Mouse (Mus musculus): ENCODE data around the gene Ezr. TPM values are rescaled to one million over a fixed set of nuclear protein-coding genes. Genes with fewer than 3 reads are reported as not detected.
"Not testable (repeated sequence)": the region's sequence is repeated elsewhere in the genome, so short reads cannot be mapped to it uniquely, and the experiment has no call there.

The Ezr gene
- polyA plus RNA-seq, 1 experiment: 664 TPM

DNA sequence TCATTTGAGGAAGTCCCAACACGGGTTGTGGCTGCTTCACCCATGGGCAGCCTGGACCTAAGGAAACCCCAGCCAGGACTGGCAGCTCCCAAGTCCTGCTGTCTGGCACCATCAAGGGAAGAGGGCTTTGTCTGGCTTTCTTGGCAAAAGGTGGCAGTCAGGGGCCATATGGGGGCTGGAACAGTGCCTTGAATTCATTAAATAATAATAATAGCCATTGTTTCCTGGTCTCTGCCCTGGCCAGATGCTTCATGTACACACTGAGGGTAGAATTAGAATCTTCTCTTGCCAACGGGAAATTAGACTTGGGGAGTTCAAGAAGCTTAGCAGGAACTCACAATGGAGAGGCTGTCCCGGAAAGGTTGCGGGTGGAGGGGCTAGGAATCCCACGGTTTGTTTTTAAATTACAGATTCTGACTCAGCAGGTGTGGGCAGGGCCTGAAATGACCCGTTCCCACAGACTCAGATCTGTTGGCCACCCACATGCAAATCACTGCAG lies 53.3 kb downstream of the Ezr start:
- H3K4me1 ChIP-seq (ENCODE audit: control insufficient read depth, insufficient read depth, low read length): peaks cover 3% of the 10 kb centered on the region

DNA sequence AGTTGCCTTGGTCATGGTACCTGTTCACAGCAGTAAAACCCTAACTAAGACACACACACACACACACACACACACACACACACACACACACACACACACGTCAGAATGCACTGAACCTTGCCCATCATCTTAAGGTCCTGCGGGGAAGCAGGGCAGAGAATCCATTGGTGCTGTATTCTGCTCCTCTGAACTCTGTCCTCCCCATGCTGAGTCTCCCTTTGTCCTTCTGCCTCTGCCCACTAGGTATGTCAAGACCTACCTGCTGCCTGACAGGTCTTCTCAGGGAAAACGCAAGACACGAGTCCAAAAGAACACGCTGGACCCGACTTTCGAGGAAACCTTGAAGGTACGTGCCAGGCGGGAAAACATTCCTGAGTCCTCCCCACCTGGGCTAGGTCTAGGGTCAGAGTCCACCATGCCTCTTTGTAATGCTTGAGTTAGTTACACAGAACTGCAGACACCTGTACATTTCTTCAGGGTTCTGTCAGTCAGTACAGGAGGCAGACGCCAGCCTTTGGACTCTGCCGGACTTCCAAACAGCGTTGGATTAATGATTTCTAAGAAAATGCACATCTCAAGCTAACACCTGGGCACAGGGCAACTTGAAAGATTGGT lies 54.5 kb downstream of the Ezr start:
- WGBS: 96% methylated on average over 12 of the region's 12 CpGs
- TF ChIP-seq POLR2A (IDR thresholded peaks at IDR 0.05; ENCODE audit: insufficient read depth, low read depth, low read length): no peak
- TF ChIP-seq CTCF (IDR thresholded peaks at IDR 0.05; ENCODE audit: insufficient read depth, low read depth, low read length): no peak

More for the DNA sequence above, 53.3 kb downstream of the Ezr start:
- no peak overlapping the region for H3K4me3 ChIP-seq (ENCODE audit: insufficient read depth, low read depth, low read length)
- WGBS: 15% methylated on average over 6 of the region's 6 CpGs
- no peak for TF ChIP-seq CTCF (IDR thresholded peaks at IDR 0.05; ENCODE audit: insufficient read depth, low read depth, low read length)
- TF ChIP-seq POLR2A (IDR thresholded peaks at IDR 0.05; ENCODE audit: insufficient read depth, low read depth, low read length): no peak
- H3K27ac ChIP-seq (ENCODE audit: insufficient read depth, low read depth, low read length): no peak overlapping the region

DNA sequence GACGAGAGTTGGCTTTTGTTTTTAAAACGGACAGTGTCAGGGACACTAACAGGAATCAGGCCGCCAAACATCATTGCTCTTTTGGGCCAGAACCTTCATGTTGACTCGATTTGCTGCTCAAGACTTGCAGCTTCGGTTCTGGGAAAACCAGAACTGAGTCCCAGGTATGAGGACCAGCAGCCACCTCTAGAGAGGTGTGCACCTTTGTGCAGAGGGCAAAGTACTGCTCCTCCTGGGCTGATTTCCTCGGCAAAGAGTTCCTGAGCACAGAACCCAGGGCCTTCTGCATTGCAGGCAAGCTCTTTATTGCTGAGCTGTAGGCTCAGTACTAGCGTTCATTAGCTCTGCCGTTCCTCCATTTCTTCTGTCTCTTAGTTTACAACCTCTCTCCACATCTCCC lies 68.6 kb downstream of the Ezr start:
- not testable (repeated sequence) for H3K4me3 ChIP-seq (ENCODE audit: insufficient read depth, low read depth, low read length); H3K4me1 ChIP-seq (ENCODE audit: control insufficient read depth, insufficient read depth, low read length); H3K27ac ChIP-seq (ENCODE audit: insufficient read depth, low read depth, low read length)
- WGBS: 84% methylated on average over 8 of the region's 8 CpGs

More for the DNA sequence above, 54.5 kb downstream of the Ezr start:
- Histone ChIP-seq H3K27ac (ENCODE audit: insufficient read depth, low read depth, low read length) (no peak overlapping the region), H3K4me1 (ENCODE audit: control insufficient read depth, insufficient read depth, low read length) (peaks cover 3% of the 10 kb centered on the region), H3K4me3 (ENCODE audit: insufficient read depth, low read depth, low read length) (no peak overlapping the region)

DNA sequence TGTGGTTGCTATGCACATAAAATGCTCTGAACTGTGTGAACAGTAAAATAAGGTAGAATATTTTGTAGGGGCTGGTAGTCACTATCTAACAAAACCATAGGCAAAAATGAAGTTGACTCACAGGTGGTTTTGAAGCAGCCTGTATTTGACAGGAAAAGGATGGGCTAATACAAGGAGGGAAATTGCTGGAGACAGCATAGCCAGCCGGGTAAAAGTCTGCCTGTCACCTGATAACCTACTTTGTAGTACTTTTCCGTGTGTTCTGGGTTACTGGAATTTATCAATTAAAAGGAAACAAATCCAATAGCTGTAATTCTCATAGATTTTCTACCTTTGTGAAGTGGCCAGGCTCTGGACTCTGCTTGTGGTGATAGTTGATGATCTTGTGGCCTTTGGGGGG lies 69.1 kb downstream of the Ezr start:
- H3K27ac ChIP-seq (ENCODE audit: insufficient read depth, low read depth, low read length); H3K4me1 ChIP-seq (ENCODE audit: control insufficient read depth, insufficient read depth, low read length); H3K4me3 ChIP-seq (ENCODE audit: insufficient read depth, low read depth, low read length): not testable (repeated sequence)
- WGBS: 89% methylated on average over 2 of the region's 2 CpGs

DNA sequence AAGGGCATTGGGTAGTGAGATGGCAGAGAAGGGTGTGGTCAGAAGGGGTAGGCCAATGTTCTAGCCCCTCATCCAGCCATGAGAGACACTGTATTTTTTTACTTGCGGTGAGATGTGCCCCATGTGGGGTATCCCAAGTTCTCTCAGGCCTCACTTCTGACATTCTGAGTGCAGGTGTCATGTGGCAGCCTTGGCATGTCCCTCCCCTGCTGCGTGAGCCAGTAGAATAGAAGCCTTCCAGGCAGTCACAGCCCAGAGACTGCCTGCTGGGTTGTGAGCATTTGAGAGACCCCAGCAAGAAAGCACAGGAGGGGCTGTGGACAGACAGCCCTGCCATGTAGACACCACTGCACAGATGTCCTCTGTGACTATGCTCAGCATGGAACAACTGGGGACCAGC lies 74.4 kb downstream of the Ezr start:
- H3K27ac ChIP-seq (ENCODE audit: insufficient read depth, low read depth, low read length); H3K4me3 ChIP-seq (ENCODE audit: insufficient read depth, low read depth, low read length); H3K4me1 ChIP-seq (ENCODE audit: control insufficient read depth, insufficient read depth, low read length): not testable (repeated sequence)
- WGBS: 88% methylated on average over 2 of the region's 2 CpGs

DNA sequence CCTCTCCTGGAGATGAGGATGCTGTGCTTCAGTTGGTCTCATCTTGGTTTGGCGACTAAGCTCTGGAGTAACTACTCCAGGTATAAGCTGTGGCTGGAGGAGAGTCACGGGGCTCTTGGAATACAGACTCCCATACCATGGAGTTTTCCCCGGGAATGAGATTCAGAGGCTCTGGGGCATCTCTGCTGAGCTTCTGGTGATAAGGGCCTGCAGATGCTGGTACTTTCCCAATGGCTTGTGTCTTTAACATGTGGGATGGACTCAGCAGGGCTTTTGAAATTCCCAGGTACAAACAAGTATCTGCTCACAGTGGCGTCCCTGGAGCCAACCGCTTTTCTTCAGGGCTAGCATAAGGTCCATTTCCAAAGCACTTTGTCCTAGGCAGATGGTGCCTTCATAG lies 75.2 kb downstream of the Ezr start:
- H3K4me3 ChIP-seq (ENCODE audit: insufficient read depth, low read depth, low read length); H3K4me1 ChIP-seq (ENCODE audit: control insufficient read depth, insufficient read depth, low read length); H3K27ac ChIP-seq (ENCODE audit: insufficient read depth, low read depth, low read length): not testable (repeated sequence)
- WGBS: 96% methylated on average over 5 of the region's 5 CpGs

DNA sequence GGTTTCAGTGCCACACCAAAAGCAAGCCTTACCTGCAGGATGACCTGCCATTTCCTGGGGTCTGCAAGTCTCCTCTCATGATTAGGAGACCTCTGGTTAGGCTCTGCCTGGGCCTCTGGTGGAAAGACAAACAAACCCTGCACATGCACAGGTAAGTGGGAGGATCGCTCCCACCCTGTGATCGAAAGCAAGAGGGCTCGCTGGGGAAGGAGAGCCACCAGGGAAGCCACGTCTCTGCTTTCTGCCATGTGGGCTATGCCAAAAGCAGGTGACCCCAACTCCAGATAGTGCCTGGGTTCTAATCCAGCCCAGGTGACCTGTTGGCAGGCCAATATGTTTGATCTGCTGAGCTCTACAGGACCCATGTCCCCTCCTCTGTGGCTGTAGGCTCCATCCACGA lies 76.1 kb downstream of the Ezr start:
- not testable (repeated sequence) for H3K27ac ChIP-seq (ENCODE audit: insufficient read depth, low read depth, low read length); H3K4me3 ChIP-seq (ENCODE audit: insufficient read depth, low read depth, low read length); H3K4me1 ChIP-seq (ENCODE audit: control insufficient read depth, insufficient read depth, low read length)
- WGBS: 92% methylated on average over 5 of the region's 5 CpGs

DNA sequence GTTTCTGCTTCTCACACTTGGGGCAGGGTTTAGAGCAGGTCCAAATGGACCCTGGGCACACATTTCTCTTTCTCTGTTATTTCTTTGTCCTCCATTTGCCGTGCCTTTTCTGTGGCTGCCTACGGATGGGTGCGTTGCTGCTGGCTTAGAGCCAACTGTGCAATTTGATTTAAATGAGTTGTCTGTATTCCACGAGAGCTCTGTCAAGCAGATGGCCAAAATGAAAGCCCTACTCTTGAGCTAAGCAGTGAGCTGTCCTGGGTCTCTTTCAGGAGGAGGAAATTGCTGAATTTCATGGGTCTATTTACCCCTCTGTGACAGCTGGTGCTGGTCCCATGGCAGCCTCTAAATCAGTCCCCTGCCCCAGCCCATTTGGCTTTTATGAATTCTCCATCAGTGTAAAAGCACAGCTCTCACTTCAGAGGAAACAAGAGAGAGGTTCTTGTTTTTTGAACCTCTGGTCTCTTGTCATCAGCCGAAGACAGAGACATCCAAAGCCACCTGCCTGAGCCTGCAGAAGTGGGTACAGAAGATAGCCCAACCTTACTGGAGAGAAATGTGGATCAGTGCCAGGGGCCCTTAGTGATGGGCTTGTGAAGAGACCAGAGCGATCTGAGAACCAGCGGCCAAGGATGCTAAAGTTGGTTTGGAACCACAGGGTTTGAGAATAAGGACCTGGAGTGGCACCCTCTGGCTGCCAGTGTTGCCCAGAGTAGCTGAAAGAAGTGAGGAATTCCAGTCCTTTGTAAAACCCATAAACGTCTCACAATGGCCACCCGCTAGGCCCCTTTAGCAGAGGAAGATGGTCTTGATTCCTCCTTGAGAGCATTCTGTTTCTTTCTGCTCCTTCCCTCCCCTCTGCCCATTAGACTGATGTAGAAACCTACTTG lies 79.0 kb downstream of the Ezr start:
- 41% methylated on average over 7 of the region's 9 CpGs for WGBS
- not testable (repeated sequence) for H3K4me1 ChIP-seq (ENCODE audit: control insufficient read depth, insufficient read depth, low read length); H3K4me3 ChIP-seq (ENCODE audit: insufficient read depth, low read depth, low read length); H3K27ac ChIP-seq (ENCODE audit: insufficient read depth, low read depth, low read length)

DNA sequence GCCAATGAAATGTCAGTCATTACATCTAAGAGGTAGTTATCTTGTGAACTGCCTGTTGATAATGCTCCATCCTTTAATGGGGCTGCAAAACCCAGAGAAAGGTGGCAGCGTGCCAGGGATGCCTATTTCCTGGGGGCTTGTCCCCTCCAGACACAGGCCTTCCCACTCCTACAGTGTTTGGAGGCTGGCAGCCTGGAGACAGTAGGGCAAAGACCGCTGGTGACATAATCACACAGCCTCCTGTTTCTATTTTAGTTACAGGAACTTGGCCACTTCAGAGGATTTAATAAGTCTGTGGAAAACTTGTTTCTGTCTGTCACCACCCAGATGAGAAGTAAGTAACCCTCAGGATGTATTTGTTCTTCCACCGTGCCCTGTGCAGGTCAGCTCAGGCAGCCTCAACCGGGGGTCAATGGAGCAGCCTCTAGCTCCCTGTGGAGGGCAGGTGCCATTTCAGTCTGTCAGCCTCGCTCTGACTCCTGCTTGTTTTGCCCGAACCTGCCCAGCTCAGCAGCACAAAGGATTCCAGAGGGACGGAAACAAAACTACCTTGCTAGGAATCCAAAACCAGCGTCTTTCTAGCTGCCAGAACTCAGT lies 79.9 kb downstream of the Ezr start:
- not testable (repeated sequence) for H3K4me3 ChIP-seq (ENCODE audit: insufficient read depth, low read depth, low read length); H3K4me1 ChIP-seq (ENCODE audit: control insufficient read depth, insufficient read depth, low read length); H3K27ac ChIP-seq (ENCODE audit: insufficient read depth, low read depth, low read length)
- WGBS: 29% methylated on average over 3 of the region's 8 CpGs

DNA sequence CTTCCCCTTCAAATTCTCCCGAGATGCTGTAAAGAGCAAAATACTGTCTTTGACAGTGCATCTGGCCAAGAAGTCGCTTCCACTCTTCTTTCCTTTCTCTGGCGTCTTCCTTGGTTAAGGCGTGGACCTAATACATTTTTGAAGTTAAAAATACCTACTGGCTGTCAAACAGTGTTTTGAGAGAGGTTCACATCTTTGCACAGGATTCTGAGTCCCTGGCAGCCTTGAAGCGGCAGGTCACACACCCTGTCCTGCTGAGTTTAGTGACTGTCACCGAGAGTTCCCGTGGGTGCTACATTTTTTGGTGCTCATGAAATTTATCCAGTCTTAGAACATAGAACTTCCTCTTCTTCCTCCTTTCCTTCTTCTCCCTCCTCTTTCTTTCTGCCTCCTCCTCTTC lies 82.5 kb downstream of the Ezr start:
- H3K27ac ChIP-seq (ENCODE audit: insufficient read depth, low read depth, low read length); H3K4me1 ChIP-seq (ENCODE audit: control insufficient read depth, insufficient read depth, low read length); H3K4me3 ChIP-seq (ENCODE audit: insufficient read depth, low read depth, low read length): not testable (repeated sequence)
- WGBS: 80% methylated on average over 4 of the region's 7 CpGs

DNA sequence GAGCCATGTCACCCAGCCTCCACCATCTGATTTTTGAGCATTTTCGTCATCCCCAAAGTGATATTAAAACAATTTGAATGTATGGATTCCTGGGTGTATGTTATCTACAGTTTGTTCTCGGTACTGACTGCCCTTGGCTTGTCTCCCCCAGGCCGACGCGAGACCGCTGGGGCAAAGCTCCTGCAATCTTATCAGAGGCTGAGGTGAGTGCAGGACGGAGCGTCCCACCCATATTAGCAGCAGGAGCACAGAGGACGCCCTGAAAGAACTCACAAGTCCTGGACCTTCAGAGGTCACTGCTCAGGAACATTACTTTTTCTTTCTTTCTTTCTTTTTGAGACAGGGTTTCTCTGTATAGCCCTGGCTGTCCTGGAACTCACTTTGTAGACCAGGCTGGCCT lies 83.1 kb downstream of the Ezr start:
- H3K27ac ChIP-seq (ENCODE audit: insufficient read depth, low read depth, low read length); H3K4me1 ChIP-seq (ENCODE audit: control insufficient read depth, insufficient read depth, low read length): not testable (repeated sequence)
- WGBS: 95% methylated on average over 8 of the region's 9 CpGs

DNA sequence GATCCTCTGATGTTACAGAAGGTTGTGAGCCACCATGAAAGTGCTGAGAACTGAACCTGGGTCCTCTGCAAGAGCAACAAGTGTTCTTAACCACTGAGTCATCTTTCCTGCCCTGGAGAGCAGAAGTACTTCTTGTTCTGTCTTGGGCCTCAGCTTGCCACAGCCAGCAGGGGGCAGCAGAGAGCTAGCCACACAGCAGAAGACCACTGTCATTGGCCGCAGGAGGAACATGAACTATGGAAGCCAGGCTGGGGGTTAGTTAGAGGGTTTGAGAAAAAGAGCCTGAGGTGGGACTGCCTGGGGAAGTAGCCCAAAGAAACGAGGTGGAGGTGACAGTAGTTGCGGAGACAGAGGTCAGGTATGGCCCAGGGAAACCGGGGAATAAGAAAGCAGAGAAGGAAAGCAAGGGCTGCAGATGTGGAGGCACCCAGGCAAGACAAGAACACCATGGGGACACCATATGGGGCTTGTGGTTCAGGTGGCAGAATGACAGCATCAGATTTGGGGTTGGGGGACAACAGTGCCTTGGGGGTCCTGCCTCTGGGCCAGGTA lies 85.3 kb downstream of the Ezr start:
- H3K27ac ChIP-seq (ENCODE audit: insufficient read depth, low read depth, low read length); H3K4me1 ChIP-seq (ENCODE audit: control insufficient read depth, insufficient read depth, low read length); H3K4me3 ChIP-seq (ENCODE audit: insufficient read depth, low read depth, low read length): not testable (repeated sequence)
- WGBS: 42% methylated on average over 3 of the region's 4 CpGs

More for the DNA sequence above, 83.1 kb downstream of the Ezr start:
- not testable (repeated sequence) for H3K4me3 ChIP-seq (ENCODE audit: insufficient read depth, low read depth, low read length)

DNA sequence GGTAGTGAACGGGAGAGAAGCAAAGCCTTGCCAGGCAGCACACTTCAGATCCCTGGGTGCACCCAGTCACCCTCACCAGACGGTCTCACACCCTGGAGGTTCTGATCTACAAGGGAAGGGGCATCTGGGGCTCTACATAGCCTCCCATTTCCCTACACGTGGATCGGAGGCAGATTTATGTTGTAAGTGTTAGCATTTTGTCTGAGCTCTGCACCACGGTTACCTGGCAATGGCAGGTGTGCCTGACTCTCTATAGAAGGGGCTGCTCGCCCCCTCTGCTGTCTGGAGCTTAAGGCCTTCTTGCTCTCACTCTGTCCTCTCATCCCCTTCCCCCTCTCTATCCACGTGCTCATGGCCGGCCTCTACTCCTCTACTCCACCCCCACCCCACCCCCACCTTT lies 86.1 kb downstream of the Ezr start:
- H3K27ac ChIP-seq (ENCODE audit: insufficient read depth, low read depth, low read length); H3K4me3 ChIP-seq (ENCODE audit: insufficient read depth, low read depth, low read length); H3K4me1 ChIP-seq (ENCODE audit: control insufficient read depth, insufficient read depth, low read length): not testable (repeated sequence)
- 62% methylated on average over 8 of the region's 8 CpGs for WGBS

DNA sequence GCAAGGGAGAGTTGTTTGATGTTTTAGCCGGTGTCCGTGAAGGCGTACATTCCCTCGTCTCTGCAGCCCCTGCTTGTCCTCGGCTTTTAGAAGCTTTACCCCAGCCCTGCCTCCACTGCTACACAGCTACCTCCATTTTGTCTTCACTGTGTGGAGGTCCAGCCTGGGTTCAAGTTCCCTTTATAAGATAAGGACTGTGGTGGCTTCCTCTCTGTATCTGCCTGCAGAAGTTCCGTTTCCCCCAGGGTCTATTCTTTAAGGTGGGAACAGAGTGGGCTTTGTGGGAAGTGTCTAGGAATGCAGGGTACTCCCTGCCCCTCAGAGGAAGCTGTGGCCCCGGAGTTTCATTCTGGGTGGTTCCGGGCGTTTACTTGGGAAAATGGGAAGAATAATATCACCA lies 86.9 kb downstream of the Ezr start:
- H3K27ac ChIP-seq (ENCODE audit: insufficient read depth, low read depth, low read length); H3K4me3 ChIP-seq (ENCODE audit: insufficient read depth, low read depth, low read length); H3K4me1 ChIP-seq (ENCODE audit: control insufficient read depth, insufficient read depth, low read length): not testable (repeated sequence)
- WGBS: 81% methylated on average over 9 of the region's 9 CpGs

Measured in olfactory bulb, adult 2 months (tissue).